Mouse (Mus musculus): ENCODE data around the gene Zfp646. TPM values are rescaled to one million over a fixed set of nuclear protein-coding genes. Genes with fewer than 3 reads are reported as not detected.

Gene Zfp646
- polyA plus RNA-seq, 1 experiment from 2014 or later = 21.5 TPM

- Histone ChIP-seq H3K36me3 (ENCODE audit: control insufficient read depth, insufficient read depth, low read length) (peaks cover 18% of the 10 kb centered on the region), H3K4me1 (replicated peaks; ENCODE audit: control insufficient read depth, insufficient read depth, low read length) (peaks cover 6% of the 10 kb centered on the region), H3K27me3 (ENCODE audit: control insufficient read depth, insufficient read depth, low read length) (no peaks in the 10 kb centered on the region), H3K9me3 (ENCODE audit: control insufficient read depth, low read length) (no peaks in the 10 kb centered on the region), H3K27ac (ENCODE audit: low read depth, low read length) (peak overlapping the region; percentile 99), H3K9ac (ENCODE audit: low read depth, low read length) (peak overlapping the region; percentile 98), H3K4me3 (ENCODE audit: low read depth, low read length) (peak overlapping the region; percentile 68), H3K4me2 (replicated peaks; ENCODE audit: low read depth, low read length) (peak overlapping the region; percentile 69)
- peak; percentile 94 for ATAC-seq (ENCODE audit: low FRiP score)
- peak; percentile 99 for DNase-seq (ENCODE audit: low spot score)
- WGBS = 1% methylated on average over 42 of the region's 43 CpGs
Observed at GRCm38 (mm10) chr7:127875627-127876001, 407 bp upstream of the Zfp646 start.

GRCm38 (mm10) chr7:127876467-127877348 is 687 bp downstream of the Zfp646 start, which contains the start of gene Zfp668:
Gene Zfp668 (minus strand): TSS chr7:127876828.
- Histone ChIP-seq H3K27ac (ENCODE audit: low read depth, low read length) (peak within 1 kb of the TSS; percentile 99), H3K9me3 (ENCODE audit: control insufficient read depth, low read length) (no peaks in the 10 kb centered on the region), H3K4me3 (ENCODE audit: low read depth, low read length) (peak within 1 kb of the TSS; percentile 68), H3K9ac (ENCODE audit: low read depth, low read length) (peak within 1 kb of the TSS; percentile 98), H3K4me1 (replicated peaks; ENCODE audit: control insufficient read depth, insufficient read depth, low read length) (peaks cover 6% of the 10 kb centered on the region), H3K27me3 (ENCODE audit: control insufficient read depth, insufficient read depth, low read length) (no peaks in the 10 kb centered on the region), H3K36me3 (ENCODE audit: control insufficient read depth, insufficient read depth, low read length) (peaks cover 23% of the 10 kb centered on the region), H3K4me2 (replicated peaks; ENCODE audit: low read depth, low read length) (peak within 1 kb of the TSS; percentile 69)
- ATAC-seq (ENCODE audit: low FRiP score) (peak; percentile 69), DNase-seq (ENCODE audit: low spot score) (peak; percentile 94)
- WGBS = under 1% methylated on average over 60 of the region's 60 CpGs

- Histone ChIP-seq H3K4me1 (replicated peaks; ENCODE audit: control insufficient read depth, insufficient read depth, low read length) (peaks cover 3% of the 10 kb centered on the region), H3K4me2 (replicated peaks; ENCODE audit: low read depth, low read length) (no peak overlapping the region), H3K9me3 (ENCODE audit: control insufficient read depth, low read length) (no peaks in the 10 kb centered on the region), H3K4me3 (ENCODE audit: low read depth, low read length) (no peak overlapping the region), H3K36me3 (ENCODE audit: control insufficient read depth, insufficient read depth, low read length) (peaks cover 33% of the 10 kb centered on the region), H3K27me3 (ENCODE audit: control insufficient read depth, insufficient read depth, low read length) (no peaks in the 10 kb centered on the region), H3K27ac (ENCODE audit: low read depth, low read length) (no peak overlapping the region), H3K9ac (ENCODE audit: low read depth, low read length) (no peak overlapping the region)
- 96% methylated on average over 9 of the region's 9 CpGs for WGBS
- DNase-seq (ENCODE audit: low spot score) (no peak), ATAC-seq (ENCODE audit: low FRiP score) (no peak)
Observed at GRCm38 (mm10) chr7:127879301-127879700, 3.3 kb downstream of the Zfp646 start.

- Histone ChIP-seq H3K9me3 (ENCODE audit: control insufficient read depth, low read length) (no peaks in the 10 kb centered on the region), H3K27ac (ENCODE audit: low read depth, low read length) (no peak overlapping the region), H3K27me3 (ENCODE audit: control insufficient read depth, insufficient read depth, low read length) (no peaks in the 10 kb centered on the region), H3K4me2 (replicated peaks; ENCODE audit: low read depth, low read length) (no peak overlapping the region), H3K4me3 (ENCODE audit: low read depth, low read length) (no peak overlapping the region), H3K9ac (ENCODE audit: low read depth, low read length) (no peak overlapping the region), H3K36me3 (ENCODE audit: control insufficient read depth, insufficient read depth, low read length) (peaks cover 38% of the 10 kb centered on the region), H3K4me1 (replicated peaks; ENCODE audit: control insufficient read depth, insufficient read depth, low read length) (peaks cover 2% of the 10 kb centered on the region)
- 90% methylated on average over 12 of the region's 12 CpGs for WGBS
- ATAC-seq (ENCODE audit: low FRiP score) = no peak
- no peak for DNase-seq (ENCODE audit: low spot score)
Observed at GRCm38 (mm10) chr7:127880431-127880830, 4.4 kb downstream of the Zfp646 start.

- no peak for ATAC-seq (ENCODE audit: low FRiP score)
- WGBS = 82% methylated on average over 6 of the region's 6 CpGs
Observed at GRCm38 (mm10) chr7:127885951-127886350, 9.9 kb downstream of the Zfp646 start.

GRCm38 (mm10) chr7:127886551-127886950 is 10.5 kb downstream of the Zfp646 start:
- Histone ChIP-seq H3K36me3 (ENCODE audit: control insufficient read depth, insufficient read depth, low read length) (peaks cover 21% of the 10 kb centered on the region), H3K4me3 (ENCODE audit: low read depth, low read length) (no peak overlapping the region), H3K27me3 (ENCODE audit: control insufficient read depth, insufficient read depth, low read length) (no peaks in the 10 kb centered on the region), H3K4me1 (replicated peaks; ENCODE audit: control insufficient read depth, insufficient read depth, low read length) (no peaks in the 10 kb centered on the region; the same call in 1 of the 2 replicates), H3K4me2 (replicated peaks; ENCODE audit: low read depth, low read length) (no peak overlapping the region), H3K9ac (ENCODE audit: low read depth, low read length) (0 out of 2 replicates have a peak overlapping the region, but pooled peaks have one; percentile 3), H3K27ac (ENCODE audit: low read depth, low read length) (no peak overlapping the region), H3K9me3 (ENCODE audit: control insufficient read depth, low read length) (no peaks in the 10 kb centered on the region)
- WGBS = 91% methylated on average over 6 of the region's 6 CpGs
- ATAC-seq (ENCODE audit: low FRiP score) (no peak), DNase-seq (ENCODE audit: low spot score) (no peak)

More at GRCm38 (mm10) chr7:127885951-127886350, 9.9 kb downstream of the Zfp646 start:
- Histone ChIP-seq H3K9ac (ENCODE audit: low read depth, low read length) (no peak overlapping the region), H3K27ac (ENCODE audit: low read depth, low read length) (no peak overlapping the region), H3K27me3 (ENCODE audit: control insufficient read depth, insufficient read depth, low read length) (no peaks in the 10 kb centered on the region), H3K4me2 (replicated peaks; ENCODE audit: low read depth, low read length) (no peak overlapping the region), H3K9me3 (ENCODE audit: control insufficient read depth, low read length) (no peaks in the 10 kb centered on the region), H3K4me3 (ENCODE audit: low read depth, low read length) (no peak overlapping the region), H3K36me3 (ENCODE audit: control insufficient read depth, insufficient read depth, low read length) (peaks cover 24% of the 10 kb centered on the region), H3K4me1 (replicated peaks; ENCODE audit: control insufficient read depth, insufficient read depth, low read length) (no peaks in the 10 kb centered on the region; the same call in 1 of the 2 replicates)
- no peak for DNase-seq (ENCODE audit: low spot score)

GRCm38 (mm10) chr7:127887191-127887590 is 11.2 kb downstream of the Zfp646 start:
- no peak overlapping the region for H3K9ac ChIP-seq (ENCODE audit: low read depth, low read length)
- no peaks in the 10 kb centered on the region; the same call in 1 of the 2 replicates for H3K4me1 ChIP-seq (replicated peaks; ENCODE audit: control insufficient read depth, insufficient read depth, low read length)
- no peak overlapping the region for H3K4me3 ChIP-seq (ENCODE audit: low read depth, low read length)
- 88% methylated on average over 8 of the region's 8 CpGs for WGBS
- peaks cover 17% of the 10 kb centered on the region; the same call in 1 of the 2 replicates for H3K36me3 ChIP-seq (ENCODE audit: control insufficient read depth, insufficient read depth, low read length)
- H3K9me3 ChIP-seq (ENCODE audit: control insufficient read depth, low read length) = no peaks in the 10 kb centered on the region
- no peaks in the 10 kb centered on the region for H3K27me3 ChIP-seq (ENCODE audit: control insufficient read depth, insufficient read depth, low read length)
- no peak overlapping the region for H3K4me2 ChIP-seq (replicated peaks; ENCODE audit: low read depth, low read length)
- H3K27ac ChIP-seq (ENCODE audit: low read depth, low read length) = no peak overlapping the region
- no peak for ATAC-seq (ENCODE audit: low FRiP score)
- DNase-seq (ENCODE audit: low spot score) = no peak

GRCm38 (mm10) chr7:127887781-127888180 is 11.8 kb downstream of the Zfp646 start:
- Histone ChIP-seq H3K27me3 (ENCODE audit: control insufficient read depth, insufficient read depth, low read length) (no peaks in the 10 kb centered on the region), H3K4me1 (replicated peaks; ENCODE audit: control insufficient read depth, insufficient read depth, low read length) (no peaks in the 10 kb centered on the region; the same call in 1 of the 2 replicates), H3K27ac (ENCODE audit: low read depth, low read length) (no peak overlapping the region), H3K4me3 (ENCODE audit: low read depth, low read length) (no peak overlapping the region), H3K9me3 (ENCODE audit: control insufficient read depth, low read length) (no peaks in the 10 kb centered on the region), H3K4me2 (replicated peaks; ENCODE audit: low read depth, low read length) (no peak overlapping the region), H3K9ac (ENCODE audit: low read depth, low read length) (no peak overlapping the region), H3K36me3 (ENCODE audit: control insufficient read depth, insufficient read depth, low read length) (peaks cover 15% of the 10 kb centered on the region; the same call in 1 of the 2 replicates)
- DNase-seq (ENCODE audit: low spot score) = no peak
- 88% methylated on average over 3 of the region's 3 CpGs for WGBS
- no peak for ATAC-seq (ENCODE audit: low FRiP score)

All from hindbrain, embryonic 11.5 days (tissue).